Mouse (Mus musculus) midbrain, embryonic 16.5 days (tissue): ENCODE measurements around the gene Gm10031. TPM values are rescaled to one million over a fixed set of nuclear protein-coding genes. Genes with fewer than 3 reads are reported as not detected.
A peak's percentile ranks its signal among the peaks of the same experiment; 100 is the strongest.

Experiments
- ATAC-seq: fragments of 200-750 bp; cut with Nextera tagmentation; 2 replicates; pipeline ENCODE4 v1.8.0; 2017; ENCODE audit warnings: moderate TSS enrichment
- H3K27ac ChIP-seq: fragments of 300-500 bp; sonication (generic); 2 replicates; pipeline ENCODE4 v1.5.1; 2014; ENCODE audit warnings: mild to moderate bottlenecking, low read length, mixed read lengths
- H3K27me3 ChIP-seq: fragments of 300-500 bp; sonication (generic); 2 replicates; pipeline ENCODE4 v1.6.1; 2014; ENCODE audit warnings: low read depth, low read length, mixed read lengths; ENCODE audit not compliant: control insufficient read depth, insufficient read depth
- H3K36me3 ChIP-seq: fragments of 300-500 bp; sonication (generic); 2 replicates; pipeline ENCODE4 v1.6.1; 2014; ENCODE audit warnings: mild to moderate bottlenecking, low read length, moderate library complexity, mixed read lengths; ENCODE audit not compliant: control insufficient read depth, insufficient read depth
- H3K4me1 ChIP-seq: fragments of 300-500 bp; sonication (generic); 2 replicates; pipeline ENCODE4 v1.6.1; 2014; ENCODE audit warnings: mild to moderate bottlenecking, low read length, mixed read lengths; ENCODE audit not compliant: control insufficient read depth, insufficient read depth
- H3K4me2 ChIP-seq: fragments of 300-500 bp; sonication (generic); 2 replicates; pipeline ENCODE4 v1.6.1; 2014; ENCODE audit warnings: mild to moderate bottlenecking, low read length, mixed read lengths
- H3K4me3 ChIP-seq: fragments of 300-500 bp; sonication (generic); 2 replicates; pipeline ENCODE4 v1.5.1; 2014; ENCODE audit warnings: low read depth, mild to moderate bottlenecking, low read length, moderate library complexity, mixed read lengths
- H3K9ac ChIP-seq: fragments of 300-500 bp; sonication (generic); 2 replicates; pipeline ENCODE4 v1.6.1; 2014; ENCODE audit warnings: low read depth, low read length, mixed read lengths
- H3K9me3 ChIP-seq: fragments of 300-500 bp; sonication (generic); replicated peaks from 2 replicates; pipeline ENCODE4 v1.6.1; 2014; ENCODE audit warnings: mild to moderate bottlenecking, low read length, mixed read lengths; ENCODE audit not compliant: control insufficient read depth, poor library complexity, severe bottlenecking
- WGBS: fragments of 180-500 bp; shearing (Covaris S2); extraction: QIAGEN DNeasy Blood & Tissue Kit; methylation state at CpG from one replicate; pipeline ENCODE4 v1.1.7; 2014; 5-methylcytosine and 5-hydroxymethylcytosine counted together
- polyA plus RNA-seq: library from polyadenylated mRNA; unstranded; fragments of >200 nt; fragmentation: Nextera tagmentation; extraction: Ambion mirVana; gene quantifications from 2 replicates; pipeline ENCODE4 v1.2.1, GENCODE M21; 2015

The Gm10031 gene
- polyA plus RNA-seq, 1 experiment from 2014 or later, result 0.48 TPM

GRCm38 (mm10) chr1:156533911-156534310 lies 10.1 kb downstream of the Gm10031 start:
- ATAC-seq, result no peak
- WGBS, result 88% methylated on average over 4 of the region's 4 CpGs

GRCm38 (mm10) chr1:156537031-156537430 lies 13.2 kb downstream of the Gm10031 start:
- H3K4me1 ChIP-seq, result no peaks in the 10 kb centered on the region
- H3K36me3 ChIP-seq, result no peaks in the 10 kb centered on the region
- no peak for ATAC-seq
- no peaks in the 10 kb centered on the region for H3K27me3 ChIP-seq
- no peaks in the 10 kb centered on the region for H3K9me3 ChIP-seq
- H3K27ac ChIP-seq, result no peak overlapping the region
- H3K4me3 ChIP-seq, result no peak overlapping the region
- H3K9ac ChIP-seq, result no peak overlapping the region
- no peak overlapping the region for H3K4me2 ChIP-seq
- WGBS, result 66% methylated on average over 2 of the region's 2 CpGs

More at GRCm38 (mm10) chr1:156533911-156534310, 10.1 kb downstream of the Gm10031 start:
- Histone ChIP-seq H3K9ac (no peak overlapping the region), H3K4me1 (no peaks in the 10 kb centered on the region), H3K4me3 (no peak overlapping the region), H3K27ac (no peak overlapping the region), H3K36me3 (no peaks in the 10 kb centered on the region), H3K4me2 (no peak overlapping the region), H3K9me3 (no peaks in the 10 kb centered on the region), H3K27me3 (no peaks in the 10 kb centered on the region)

GRCm38 (mm10) chr1:156537701-156538100 lies 13.9 kb downstream of the Gm10031 start:
- no peaks in the 10 kb centered on the region for H3K27me3 ChIP-seq
- no peaks in the 10 kb centered on the region for H3K4me1 ChIP-seq
- H3K4me3 ChIP-seq, result no peak overlapping the region
- H3K9me3 ChIP-seq, result no peaks in the 10 kb centered on the region
- 84% methylated on average over 6 of the region's 6 CpGs for WGBS
- H3K36me3 ChIP-seq, result no peaks in the 10 kb centered on the region
- no peak overlapping the region for H3K27ac ChIP-seq
- ATAC-seq, result no peak
- H3K9ac ChIP-seq, result no peak overlapping the region
- H3K4me2 ChIP-seq, result no peak overlapping the region

- 75% methylated on average over 3 of the region's 3 CpGs for WGBS
- H3K27ac ChIP-seq, result no peak overlapping the region
- no peaks in the 10 kb centered on the region for H3K4me1 ChIP-seq
- H3K9ac ChIP-seq, result no peak overlapping the region
- H3K36me3 ChIP-seq, result no peaks in the 10 kb centered on the region
- no peak overlapping the region for H3K4me2 ChIP-seq
- ATAC-seq, result no peak
- H3K27me3 ChIP-seq, result no peaks in the 10 kb centered on the region
- H3K9me3 ChIP-seq, result no peaks in the 10 kb centered on the region
- H3K4me3 ChIP-seq, result no peak overlapping the region
Measured at GRCm38 (mm10) chr1:156538382-156538781, 14.6 kb downstream of the Gm10031 start.

GRCm38 (mm10) chr1:156539787-156540560 lies 16.2 kb downstream of the Gm10031 start:
- Histone ChIP-seq H3K4me3 (no peak overlapping the region), H3K9ac (no peak overlapping the region), H3K4me2 (no peak overlapping the region), H3K27me3 (no peaks in the 10 kb centered on the region), H3K27ac (no peak overlapping the region), H3K36me3 (no peaks in the 10 kb centered on the region), H3K9me3 (no peaks in the 10 kb centered on the region), H3K4me1 (no peaks in the 10 kb centered on the region)
- ATAC-seq, result peak; percentile 87; the same call in 1 of the 2 replicates
- 37% methylated on average over 4 of the region's 4 CpGs for WGBS

- Histone ChIP-seq H3K4me3 (no peak overlapping the region), H3K27ac (no peak overlapping the region), H3K9me3 (no peaks in the 10 kb centered on the region), H3K36me3 (no peaks in the 10 kb centered on the region), H3K4me2 (no peak overlapping the region), H3K4me1 (no peaks in the 10 kb centered on the region), H3K27me3 (no peaks in the 10 kb centered on the region), H3K9ac (no peak overlapping the region)
- ATAC-seq, result no peak
- WGBS, result 48% methylated on average over 12 of the region's 12 CpGs
Measured at GRCm38 (mm10) chr1:156543999-156544398, 20.2 kb downstream of the Gm10031 start.

GRCm38 (mm10) chr1:156558024-156558930 lies 34.5 kb downstream of the Gm10031 start, which contains the start of gene Abl2:
TSS of gene Abl2 (plus strand) at chr1:156558786.
- H3K4me1 ChIP-seq, result peaks cover 17% of the 10 kb centered on the region
- peak within 1 kb of the TSS; percentile 86 for H3K4me3 ChIP-seq
- peak within 1 kb of the TSS; percentile 93 for H3K9ac ChIP-seq
- peak within 1 kb of the TSS; percentile 75 for H3K4me2 ChIP-seq
- peak within 1 kb of the TSS; percentile 97 for H3K27ac ChIP-seq
- H3K27me3 ChIP-seq, result no peaks in the 10 kb centered on the region
- no peaks in the 10 kb centered on the region for H3K36me3 ChIP-seq
- ATAC-seq, result peak; percentile 97
- no peaks in the 10 kb centered on the region for H3K9me3 ChIP-seq
- 7% methylated on average over 57 of the region's 60 CpGs for WGBS

- WGBS, result under 1% methylated on average over 53 of the region's 66 CpGs
- Histone ChIP-seq H3K27ac (peak overlapping the region; percentile 97), H3K9me3 (no peaks in the 10 kb centered on the region), H3K4me1 (peaks cover 17% of the 10 kb centered on the region), H3K9ac (peak overlapping the region; percentile 93), H3K27me3 (no peaks in the 10 kb centered on the region), H3K4me2 (peak overlapping the region; percentile 75), H3K4me3 (peak overlapping the region; percentile 86), H3K36me3 (no peaks in the 10 kb centered on the region)
- peak; percentile 71 for ATAC-seq
Measured at GRCm38 (mm10) chr1:156558950-156559640, 35.3 kb downstream of the Gm10031 start.
